Mouse (Mus musculus) kidney, adult 2 months (tissue): ENCODE measurements around the gene Gm35549.

Source experiments
- CTCF ChIP-seq: fragments of 200-500 bp; conservative IDR thresholded peaks from 2 replicates; pipeline ENCODE4 v1.5.1; 2011; ENCODE audit warnings: low read depth, mild to moderate bottlenecking, control low read depth, low read length, moderate library complexity, mixed read lengths; ENCODE audit not compliant: insufficient read depth, insufficient read length
- POLR2A ChIP-seq: fragments of 200-500 bp; IDR thresholded peaks from one replicate; pipeline ENCODE4 v1.6.1; 2011; ENCODE audit warnings: low read depth, low read length, control low read depth

GRCm38 (mm10) chr9:122855617-122856016, 11.8 kb upstream of the Gm35549 start:
- TF ChIP-seq POLR2A = no peak
- no peak for TF ChIP-seq CTCF
